Mouse (Mus musculus) forebrain, embryonic 11.5 days (tissue): Measurements from ENCODE around the gene Spcs1. TPM values are rescaled to one million over a fixed set of nuclear protein-coding genes. Genes with fewer than 3 reads are reported as not detected.

Experiments used
- ATAC-seq: fragments of 200-750 bp; cut with Nextera tagmentation; replicated peaks from 2 replicates; pipeline ENCODE4 v1.8.0; 2017; ENCODE audit warnings: moderate TSS enrichment; ENCODE audit not compliant: low FRiP score
- DNase-seq: peaks from one replicate; pipeline ENCODE4 v3.0.0-alpha.2; 2017; ENCODE audit warnings: low spot score
- H3K27ac ChIP-seq: fragments of 300-500 bp; sonication (generic); 2 replicates; pipeline ENCODE4 v1.5.1; 2014; ENCODE audit warnings: low read depth, low read length
- H3K27me3 ChIP-seq: fragments of 300-500 bp; sonication (generic); 2 replicates; pipeline ENCODE4 v1.6.1; 2014; ENCODE audit warnings: mild to moderate bottlenecking, low read length, mixed read lengths; ENCODE audit not compliant: control insufficient read depth, insufficient read depth
- H3K36me3 ChIP-seq: fragments of 300-500 bp; sonication (generic); 2 replicates; pipeline ENCODE4 v1.6.1; 2014; ENCODE audit warnings: mild to moderate bottlenecking, low read length, moderate library complexity, mixed read lengths; ENCODE audit not compliant: control insufficient read depth, insufficient read depth
- H3K4me1 ChIP-seq: fragments of 300-500 bp; sonication (generic); replicated peaks from 2 replicates; pipeline ENCODE4 v1.6.1; 2014; ENCODE audit warnings: low read length, mixed read lengths; ENCODE audit not compliant: control insufficient read depth, insufficient read depth
- H3K4me2 ChIP-seq: fragments of 300-500 bp; sonication (generic); 2 replicates; pipeline ENCODE4 v1.6.1; 2014; ENCODE audit warnings: low read depth, mild to moderate bottlenecking, low read length, moderate library complexity, mixed read lengths; ENCODE audit not compliant: severe bottlenecking
- H3K4me3 ChIP-seq: fragments of 300-500 bp; sonication (generic); 2 replicates; pipeline ENCODE4 v1.5.1; 2014; ENCODE audit warnings: low read depth, low read length
- H3K9ac ChIP-seq: fragments of 300-500 bp; sonication (generic); 2 replicates; pipeline ENCODE4 v1.6.1; 2014; ENCODE audit warnings: low read length
- H3K9me3 ChIP-seq: fragments of 300-500 bp; sonication (generic); 2 replicates; pipeline ENCODE4 v1.6.1; 2016; ENCODE audit warnings: low read length, mixed read lengths; ENCODE audit not compliant: control insufficient read depth
- WGBS: fragments of 180-500 bp; shearing (Covaris S2); extraction: QIAGEN DNeasy Blood & Tissue Kit; methylation state at CpG from one replicate; pipeline ENCODE4 v1.1.7; 2014; 5-methylcytosine and 5-hydroxymethylcytosine counted together
- polyA plus RNA-seq: library from polyadenylated mRNA; unstranded; fragments of >200 nt; fragmentation: Nextera tagmentation; extraction: Ambion mirVana; gene quantifications from 2 replicates; pipeline ENCODE4 v1.2.1, GENCODE M21; 2014

Spcs1 gene
- 224 and 251 TPM in 2 replicates for polyA plus RNA-seq

DNA sequence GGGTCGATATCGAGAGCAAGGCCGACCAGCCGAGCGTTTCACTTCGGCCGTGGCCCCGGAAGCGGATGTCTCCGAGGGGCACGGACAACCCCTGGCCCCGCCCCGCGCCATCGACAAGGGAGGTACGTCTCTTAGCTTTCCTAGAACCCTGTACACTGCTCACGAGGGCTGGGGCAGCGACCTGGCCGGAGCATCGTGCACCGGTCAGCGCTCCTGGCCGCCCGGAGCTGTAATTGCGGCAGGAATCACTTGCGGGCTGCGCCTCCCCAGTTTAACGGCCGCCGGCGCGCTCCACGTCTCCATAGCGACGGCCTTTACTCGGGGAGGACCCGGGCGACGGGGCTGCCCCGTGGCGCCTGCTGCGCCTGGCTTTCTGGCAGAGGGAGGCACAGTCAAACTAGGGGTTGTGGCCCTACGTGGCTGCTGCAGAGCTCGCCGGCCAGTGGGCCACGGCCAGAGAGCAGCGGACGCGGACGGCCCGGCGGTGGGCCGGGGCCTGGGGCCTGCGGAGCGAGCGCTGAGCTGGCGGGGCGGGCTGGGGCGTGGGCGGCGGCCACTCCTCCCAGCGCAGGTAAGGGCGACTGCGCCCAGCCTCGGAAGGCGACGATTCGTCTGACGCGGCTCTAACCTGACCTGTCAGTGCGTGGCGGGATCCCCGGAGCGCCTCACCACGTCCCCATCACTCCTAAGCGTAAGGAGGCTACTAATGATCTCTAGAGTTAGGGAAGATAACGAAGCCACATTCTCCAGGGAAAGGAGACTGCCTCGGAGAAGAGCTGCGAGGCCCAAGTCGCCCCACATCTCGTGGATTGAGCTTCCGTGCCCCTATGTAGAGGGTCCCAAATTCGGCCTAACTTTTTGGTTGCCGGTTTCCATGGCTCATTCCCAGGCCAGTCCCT is at the start of gene Spcs1, which contains the start of gene Glt8d1:
Spcs1 (minus strand) TSS at position 366 of the 899 bp plus-strand sequence.
Glt8d1 (plus strand) TSS at position 94 of the 899 bp plus-strand sequence.
- peak; percentile 89 for DNase-seq
- WGBS, result under 1% methylated on average over 84 of the region's 84 CpGs
- H3K9ac ChIP-seq, result peak within 1 kb of the TSS; percentile 92
- no peaks in the 10 kb centered on the region for H3K9me3 ChIP-seq
- no peaks in the 10 kb centered on the region for H3K27me3 ChIP-seq
- H3K27ac ChIP-seq, result peak within 1 kb of the TSS; percentile 85
- H3K4me1 ChIP-seq, result peaks cover 9% of the 10 kb centered on the region; the same call in 1 of the 2 replicates
- H3K36me3 ChIP-seq, result no peaks in the 10 kb centered on the region
- H3K4me2 ChIP-seq, result peak within 1 kb of the TSS; percentile 79
- ATAC-seq, result peak; percentile 92
- peak within 1 kb of the TSS; percentile 91 for H3K4me3 ChIP-seq

DNA sequence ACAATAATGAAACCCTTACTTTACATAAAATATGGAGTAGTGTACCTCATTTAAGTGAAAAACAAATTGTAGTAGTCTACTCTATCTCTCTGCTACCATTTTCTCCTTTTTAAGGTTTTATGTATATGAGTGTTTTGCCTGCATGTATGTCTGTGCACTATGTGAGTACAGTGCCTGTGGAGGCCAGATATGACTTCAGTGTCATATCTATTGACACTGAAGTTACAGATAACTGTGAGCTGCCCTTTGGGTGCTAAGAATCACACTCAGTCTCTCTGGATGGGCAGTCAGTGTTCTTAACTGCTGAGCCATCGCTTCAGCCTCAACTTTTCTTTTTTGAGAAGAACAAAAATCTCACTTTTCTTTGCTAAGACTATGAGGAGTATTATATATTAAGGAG is 44.3 kb upstream of the Spcs1 start:
- 92% methylated on average over 1 of the region's 1 CpGs for WGBS
- Histone ChIP-seq H3K4me2 (no peak overlapping the region), H3K9me3 (no peaks in the 10 kb centered on the region), H3K36me3 (peaks cover 26% of the 10 kb centered on the region), H3K4me3 (no peak overlapping the region), H3K9ac (no peak overlapping the region), H3K27ac (no peak overlapping the region), H3K4me1 (no peaks in the 10 kb centered on the region), H3K27me3 (no peaks in the 10 kb centered on the region)
- ATAC-seq (no peak), DNase-seq (no peak)

DNA sequence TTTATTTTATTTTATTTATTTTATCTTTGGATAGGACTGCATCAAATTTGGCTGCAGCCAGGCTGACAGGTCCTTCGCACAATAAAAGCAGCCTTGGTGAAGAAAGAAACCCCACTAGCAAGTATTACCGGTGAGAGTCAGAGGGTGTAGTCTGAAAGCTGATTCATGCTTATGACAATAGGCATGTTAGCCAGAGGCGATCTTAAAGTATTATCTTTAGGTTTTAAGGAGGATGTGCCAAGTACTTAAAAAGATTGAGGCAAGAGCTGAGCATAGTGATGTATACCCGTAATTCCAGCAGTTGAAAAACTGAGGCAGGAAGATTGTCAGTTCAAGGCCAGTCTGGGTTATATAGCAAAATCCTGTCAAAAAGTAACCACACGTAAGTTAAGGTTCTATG is 43.8 kb upstream of the Spcs1 start:
- Histone ChIP-seq H3K27ac (no peak overlapping the region), H3K4me1 (no peaks in the 10 kb centered on the region), H3K4me2 (no peak overlapping the region), H3K9ac (no peak overlapping the region), H3K4me3 (no peak overlapping the region), H3K27me3 (no peaks in the 10 kb centered on the region), H3K9me3 (no peaks in the 10 kb centered on the region), H3K36me3 (peaks cover 23% of the 10 kb centered on the region)
- DNase-seq (no peak), ATAC-seq (no peak)
- WGBS, result 92% methylated on average over 5 of the region's 5 CpGs

DNA sequence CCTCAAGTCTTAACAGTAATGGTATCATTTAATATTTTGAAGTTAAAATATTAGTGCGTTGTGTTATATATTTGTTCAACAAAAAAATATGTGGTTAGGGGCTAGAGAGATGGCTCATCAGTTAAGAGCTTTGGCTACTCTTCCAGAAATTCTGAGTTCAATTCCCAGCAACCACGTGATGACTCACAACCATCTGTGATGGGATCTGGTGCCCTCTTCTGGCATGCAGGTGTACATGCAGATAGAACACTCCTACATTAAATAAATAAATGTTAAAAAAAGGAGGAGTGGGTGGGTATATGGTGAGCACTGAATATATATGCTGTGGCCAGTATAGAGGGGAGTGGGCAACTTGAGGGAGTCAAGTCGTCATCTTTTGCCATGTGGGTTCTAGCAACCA is 24.3 kb upstream of the Spcs1 start:
- DNase-seq (no peak), ATAC-seq (no peak)
- Histone ChIP-seq H3K36me3 (peaks cover 20% of the 10 kb centered on the region), H3K27ac (no peak overlapping the region), H3K4me3 (no peak overlapping the region), H3K4me1 (no peaks in the 10 kb centered on the region), H3K9me3 (no peaks in the 10 kb centered on the region), H3K27me3 (no peaks in the 10 kb centered on the region), H3K4me2 (no peak overlapping the region), H3K9ac (no peak overlapping the region)
- 81% methylated on average over 3 of the region's 3 CpGs for WGBS

DNA sequence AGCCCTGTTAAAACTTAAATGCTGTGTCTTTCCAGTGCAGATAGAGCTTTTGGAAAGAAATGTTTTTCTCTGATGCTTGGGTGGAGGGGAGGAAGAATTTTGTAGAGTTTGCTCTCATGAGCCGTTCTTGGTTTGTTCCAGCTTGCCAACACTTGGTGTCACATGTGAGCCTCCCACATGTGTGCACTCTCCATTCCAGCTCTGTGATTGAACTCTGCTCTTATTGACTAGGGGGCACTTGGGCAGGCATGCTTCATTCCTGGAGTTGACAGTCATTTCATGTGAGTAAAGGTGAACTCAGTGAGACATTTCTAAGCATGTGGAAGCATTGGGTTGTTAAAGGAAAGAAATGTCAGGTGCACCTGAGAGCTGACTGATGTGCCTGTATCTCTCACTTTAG is 21.1 kb upstream of the Spcs1 start:
- Histone ChIP-seq H3K4me2 (no peak overlapping the region), H3K4me1 (peaks cover 3% of the 10 kb centered on the region; the same call in 1 of the 2 replicates), H3K9me3 (no peaks in the 10 kb centered on the region), H3K9ac (no peak overlapping the region), H3K36me3 (peaks cover 15% of the 10 kb centered on the region; the same call in 1 of the 2 replicates), H3K27ac (no peak overlapping the region), H3K4me3 (no peak overlapping the region), H3K27me3 (no peaks in the 10 kb centered on the region)
- ATAC-seq (no peak), DNase-seq (no peak)
- 68% methylated on average over 1 of the region's 1 CpGs for WGBS

DNA sequence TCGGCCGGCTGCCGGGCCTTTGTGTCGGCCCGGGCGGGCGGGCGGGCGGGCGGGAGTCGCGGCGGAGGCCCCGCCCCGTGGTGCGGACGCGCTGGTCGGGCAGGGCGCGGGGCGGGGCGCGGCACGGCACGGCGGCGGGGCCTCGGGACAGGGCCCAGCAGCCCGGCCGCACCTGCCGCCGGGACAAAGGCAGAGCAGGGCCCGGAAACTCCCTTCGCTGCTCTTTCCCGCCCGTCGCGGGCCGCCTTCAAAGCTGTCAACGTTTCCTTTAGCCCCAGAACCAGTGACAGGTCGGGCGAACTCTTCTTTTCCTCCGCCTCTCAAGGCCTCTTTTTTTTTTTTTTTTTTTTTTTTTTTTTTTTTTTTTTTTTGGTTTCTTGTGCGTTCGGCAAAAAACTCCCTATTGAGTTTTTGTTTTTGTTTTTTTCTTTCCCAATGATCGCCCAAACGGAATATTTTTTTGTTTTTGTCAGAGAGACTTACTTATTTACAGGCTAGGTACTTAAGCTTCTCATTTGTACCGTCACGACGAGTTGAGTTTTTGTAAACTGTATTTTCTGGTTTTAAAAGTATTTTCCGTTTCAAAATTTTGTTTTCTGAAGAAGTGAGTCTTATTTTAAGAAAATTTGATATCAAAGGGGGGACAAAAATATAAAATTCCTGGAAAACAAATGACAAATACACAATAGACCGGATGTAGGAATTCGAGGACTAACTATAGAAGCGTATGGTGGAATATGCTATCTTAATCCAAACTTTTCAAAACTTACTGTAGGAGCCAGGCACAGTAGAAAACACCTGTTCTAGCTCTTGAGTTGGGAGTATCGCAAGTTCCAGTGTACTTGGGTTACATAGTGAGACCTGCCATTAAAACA is 18.1 kb upstream of the Spcs1 start:
- H3K9ac ChIP-seq, result peak overlapping the region; percentile 96
- DNase-seq, result peak; percentile 92
- ATAC-seq, result peak; percentile 93
- 10% methylated on average over 29 of the region's 56 CpGs for WGBS
- no peaks in the 10 kb centered on the region for H3K27me3 ChIP-seq
- H3K4me2 ChIP-seq, result peak overlapping the region; percentile 63
- peak overlapping the region; percentile 97 for H3K27ac ChIP-seq
- H3K4me1 ChIP-seq, result peaks cover 3% of the 10 kb centered on the region; the same call in 1 of the 2 replicates
- peaks cover 14% of the 10 kb centered on the region for H3K36me3 ChIP-seq
- H3K9me3 ChIP-seq, result no peaks in the 10 kb centered on the region
- peak overlapping the region; percentile 67 for H3K4me3 ChIP-seq

DNA sequence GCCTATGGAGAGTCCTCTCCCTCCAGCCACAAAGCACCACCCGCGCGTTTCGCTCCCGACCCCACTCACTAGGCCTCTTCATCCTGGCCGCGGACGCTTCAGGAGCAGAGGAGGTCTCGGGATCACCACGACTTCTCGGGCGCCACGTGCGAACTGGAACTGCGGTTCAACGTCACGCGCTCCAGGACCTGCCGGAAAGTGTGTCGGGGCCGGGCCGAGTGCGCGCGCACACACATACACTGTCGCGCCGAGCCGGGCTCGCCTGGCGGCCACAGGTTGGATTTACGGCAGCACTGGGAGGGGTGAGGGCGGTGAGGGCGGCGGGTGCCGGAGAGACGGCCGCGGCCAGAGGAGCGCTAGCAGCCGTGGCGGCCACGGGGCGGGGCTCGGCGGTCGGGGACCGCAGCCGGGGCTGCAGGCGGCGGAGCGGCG is 17.4 kb upstream of the Spcs1 start, which contains the start of the genes Pbrm1 and Gnl3:
Pbrm1 (plus strand) TSS at position 279 of the 432 bp plus-strand sequence.
Gnl3 (minus strand) TSS at position 293 of the 432 bp plus-strand sequence.
- H3K9me3 ChIP-seq, result no peaks in the 10 kb centered on the region
- H3K9ac ChIP-seq, result peak within 1 kb of the TSS; percentile 96
- peaks cover 17% of the 10 kb centered on the region for H3K36me3 ChIP-seq
- peak within 1 kb of the TSS; percentile 67 for H3K4me3 ChIP-seq
- DNase-seq (peak; percentile 99), ATAC-seq (peak; percentile 91)
- under 1% methylated on average over 49 of the region's 53 CpGs for WGBS
- no peaks in the 10 kb centered on the region for H3K27me3 ChIP-seq
- peak within 1 kb of the TSS; percentile 97 for H3K27ac ChIP-seq
- H3K4me1 ChIP-seq, result peaks cover 3% of the 10 kb centered on the region; the same call in 1 of the 2 replicates
- peak within 1 kb of the TSS; percentile 81 for H3K4me2 ChIP-seq

DNA sequence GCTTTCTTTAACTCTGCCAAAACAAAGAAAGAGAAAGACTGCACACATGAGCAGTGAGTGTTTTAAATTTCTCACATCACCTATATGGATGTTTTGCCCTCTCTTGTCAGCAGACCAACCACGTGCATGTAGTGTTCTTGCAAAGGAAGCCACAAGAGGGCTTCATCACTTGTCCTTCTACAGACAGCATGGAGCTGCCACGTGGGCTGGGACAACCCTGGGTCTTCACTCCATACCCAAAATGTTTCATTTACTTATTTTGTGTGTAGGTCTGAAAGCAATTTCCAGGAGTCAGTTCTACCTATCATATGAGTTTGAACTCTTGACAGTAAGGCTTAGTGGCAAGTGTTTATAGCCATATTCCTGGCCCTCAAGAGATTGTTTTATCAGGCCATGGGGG is 16.4 kb upstream of the Spcs1 start:
- Histone ChIP-seq H3K9me3 (no peaks in the 10 kb centered on the region), H3K27ac (no peak overlapping the region), H3K4me2 (peak overlapping the region; percentile 81), H3K36me3 (peaks cover 17% of the 10 kb centered on the region), H3K4me3 (peak overlapping the region; percentile 67), H3K9ac (peak overlapping the region; percentile 96), H3K4me1 (peaks cover 3% of the 10 kb centered on the region; the same call in 1 of the 2 replicates), H3K27me3 (no peaks in the 10 kb centered on the region)
- DNase-seq, result no peak
- WGBS, result 0% methylated on average over 2 of the region's 2 CpGs
- no peak for ATAC-seq
